Mouse (Mus musculus) macrophage (primary cell): ENCODE data around the gene Spice1. TPM values are rescaled to one million over a fixed set of nuclear protein-coding genes. Genes with fewer than 3 reads are reported as not detected.

Experiments used
- H3K27ac ChIP-seq: fragments of 350-480 bp; formaldehyde crosslinking; 2 replicates; pipeline ENCODE4 v1.9.0; 2021
- H3K36me3 ChIP-seq: fragments of 350-480 bp; formaldehyde crosslinking; 2 replicates; pipeline ENCODE4 v1.9.0; 2021; ENCODE audit errors: inconsistent target
- H3K4me3 ChIP-seq: fragments of 350-480 bp; formaldehyde crosslinking; 2 replicates; pipeline ENCODE4 v1.9.0; 2021; ENCODE audit errors: inconsistent target
- H3K79me2 ChIP-seq: fragments of 350-480 bp; formaldehyde crosslinking; 2 replicates; pipeline ENCODE4 v1.9.0; 2021; ENCODE audit errors: inconsistent target
- WGBS: methylation state at CpG from one replicate; pipeline ENCODE4 v1.1.7; 2026; ENCODE audit warnings: inconsistent platforms; ENCODE audit not compliant: missing documents; 5-methylcytosine and 5-hydroxymethylcytosine counted together
- polyA plus RNA-seq: library from polyadenylated mRNA; stranded (reverse); fragments of 250-400 nt; gene quantifications from 3 replicates; pipeline ENCODE4 v1.2.4, GENCODE M21; 2018; ENCODE audit warnings: inconsistent platforms

The Spice1 gene
- polyA plus RNA-seq, 1 experiment from 2014 or later, result 4.5 TPM

DNA sequence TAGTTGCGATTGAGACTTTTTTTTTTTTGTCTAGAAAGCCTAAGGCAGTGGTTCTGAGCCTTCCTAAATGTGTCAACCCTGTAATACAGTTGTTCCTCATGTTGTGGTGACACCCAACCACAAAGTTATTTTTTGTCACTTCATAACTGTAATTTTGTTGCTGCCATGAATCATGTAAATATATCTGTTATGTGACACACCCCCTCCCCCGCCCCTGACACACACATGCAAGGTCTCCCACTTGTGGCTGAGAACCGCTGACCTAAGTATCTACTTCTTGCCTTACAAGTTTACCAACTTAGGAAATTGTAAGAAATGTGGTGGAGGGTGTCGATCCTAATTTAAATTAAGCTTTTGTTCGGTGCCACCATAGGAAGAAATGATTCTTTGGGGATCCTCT, 58.0 kb downstream of the Spice1 start:
- no peak overlapping the region for H3K4me3 ChIP-seq
- WGBS, result 39% methylated on average over 5 of the region's 5 CpGs
- H3K79me2 ChIP-seq, result no peaks in the 10 kb centered on the region
- no peak overlapping the region for H3K27ac ChIP-seq
- H3K36me3 ChIP-seq, result no peaks in the 10 kb centered on the region

- no peaks in the 10 kb centered on the region for H3K36me3 ChIP-seq
- no peak overlapping the region for H3K27ac ChIP-seq
- no peak overlapping the region for H3K4me3 ChIP-seq
- 94% methylated on average over 5 of the region's 5 CpGs for WGBS
- no peaks in the 10 kb centered on the region for H3K79me2 ChIP-seq
Observed at GRCm38 (mm10) chr16:44407211-44407610, 60.3 kb downstream of the Spice1 start.

- Histone ChIP-seq H3K79me2 (no peaks in the 10 kb centered on the region), H3K36me3 (no peaks in the 10 kb centered on the region), H3K27ac (no peak overlapping the region), H3K4me3 (no peak overlapping the region)
- 100% methylated on average over 2 of the region's 2 CpGs for WGBS
Observed at GRCm38 (mm10) chr16:44408290-44408689, 61.4 kb downstream of the Spice1 start.

GRCm38 (mm10) chr16:44410176-44410575, 63.3 kb downstream of the Spice1 start:
- Histone ChIP-seq H3K4me3 (no peak overlapping the region), H3K36me3 (no peaks in the 10 kb centered on the region), H3K27ac (no peak overlapping the region), H3K79me2 (no peaks in the 10 kb centered on the region)
- 19% methylated on average over 6 of the region's 6 CpGs for WGBS

- no peak overlapping the region for H3K27ac ChIP-seq
Observed at GRCm38 (mm10) chr16:44417596-44417995, 70.7 kb downstream of the Spice1 start.

DNA sequence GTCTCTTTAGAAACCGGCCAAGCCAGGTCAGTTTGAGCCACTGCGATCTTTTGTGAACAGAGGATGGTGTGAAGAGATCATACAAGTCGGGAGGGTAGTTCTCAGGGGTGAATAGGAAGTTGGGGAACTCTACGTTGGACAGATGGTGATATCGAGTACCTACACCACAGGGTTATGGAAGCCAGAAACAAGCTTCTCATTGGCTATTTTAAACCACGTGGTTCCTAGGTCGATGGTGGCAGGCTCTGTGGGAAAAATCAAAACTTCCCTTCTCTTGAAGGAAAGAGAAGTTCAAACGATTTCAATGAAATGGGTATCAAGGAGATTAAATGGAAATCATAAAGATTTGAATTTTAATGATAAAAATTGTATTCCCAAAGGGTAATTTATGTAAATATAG, 74.8 kb downstream of the Spice1 start:
- Histone ChIP-seq H3K36me3 (no peaks in the 10 kb centered on the region), H3K79me2 (no peaks in the 10 kb centered on the region), H3K27ac (no peak overlapping the region), H3K4me3 (no peak overlapping the region)
- 74% methylated on average over 8 of the region's 8 CpGs for WGBS

More at GRCm38 (mm10) chr16:44417596-44417995, 70.7 kb downstream of the Spice1 start:
- Histone ChIP-seq H3K79me2 (no peaks in the 10 kb centered on the region), H3K36me3 (no peaks in the 10 kb centered on the region), H3K4me3 (no peak overlapping the region)
- 91% methylated on average over 8 of the region's 8 CpGs for WGBS

- Histone ChIP-seq H3K36me3 (no peaks in the 10 kb centered on the region), H3K79me2 (no peaks in the 10 kb centered on the region), H3K27ac (no peak overlapping the region), H3K4me3 (no peak overlapping the region)
- WGBS, result 88% methylated on average over 3 of the region's 3 CpGs
Observed at GRCm38 (mm10) chr16:44423499-44423898, 76.6 kb downstream of the Spice1 start.

- WGBS, result 81% methylated on average over 5 of the region's 5 CpGs
- H3K4me3 ChIP-seq, result no peak overlapping the region
- H3K79me2 ChIP-seq, result no peaks in the 10 kb centered on the region
- H3K27ac ChIP-seq, result no peak overlapping the region
- no peaks in the 10 kb centered on the region for H3K36me3 ChIP-seq
Observed at GRCm38 (mm10) chr16:44428456-44428855, 81.5 kb downstream of the Spice1 start.

GRCm38 (mm10) chr16:44430021-44430420, 83.1 kb downstream of the Spice1 start:
- Histone ChIP-seq H3K36me3 (no peaks in the 10 kb centered on the region), H3K27ac (no peak overlapping the region), H3K79me2 (no peaks in the 10 kb centered on the region), H3K4me3 (no peak overlapping the region)
- WGBS, result 92% methylated on average over 7 of the region's 7 CpGs

- no peaks in the 10 kb centered on the region for H3K79me2 ChIP-seq
- 92% methylated on average over 6 of the region's 7 CpGs for WGBS
- no peaks in the 10 kb centered on the region for H3K36me3 ChIP-seq
Observed at GRCm38 (mm10) chr16:44434931-44435330, 88.0 kb downstream of the Spice1 start.

DNA sequence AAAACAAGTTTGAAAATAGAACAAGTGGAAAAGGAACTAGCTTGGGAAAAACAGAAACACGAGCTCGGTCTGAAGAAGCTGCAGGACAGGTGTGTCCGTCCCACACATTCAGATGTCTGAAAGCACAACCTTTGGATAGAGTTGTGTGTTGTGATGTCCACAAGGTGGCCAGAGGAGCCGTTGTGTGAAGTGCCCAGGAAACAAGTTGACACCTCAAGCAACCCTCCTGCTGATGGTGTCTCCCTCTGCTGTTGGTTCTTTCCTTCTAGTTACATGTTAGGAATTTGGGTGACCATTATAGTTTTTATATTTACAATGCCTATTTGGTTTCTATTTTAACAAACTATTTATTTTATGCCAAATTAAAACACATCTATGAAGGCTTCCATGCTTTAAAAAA, 88.6 kb downstream of the Spice1 start:
- H3K36me3 ChIP-seq, result no peaks in the 10 kb centered on the region
- 68% methylated on average over 4 of the region's 4 CpGs for WGBS
- no peak overlapping the region for H3K4me3 ChIP-seq
- H3K79me2 ChIP-seq, result no peaks in the 10 kb centered on the region
- H3K27ac ChIP-seq, result no peak overlapping the region

More at GRCm38 (mm10) chr16:44434931-44435330, 88.0 kb downstream of the Spice1 start:
- Histone ChIP-seq H3K27ac (no peak overlapping the region), H3K4me3 (no peak overlapping the region)

Other genes starting within 250 kb of the Spice1 start
- gene Atp6v1a, start 207.4 kb upstream of the Spice1 start, polyA plus RNA-seq, result 331 to 394 TPM (median 358 TPM) in 3 replicates
- gene Naa50, start 207.3 kb upstream of the Spice1 start, polyA plus RNA-seq, result 75.9 to 167 TPM (median 101 TPM) in 3 replicates
- 5.9 to 6.7 TPM (median 6.2 TPM) in 3 replicates for gene Usf3, start 173.9 kb upstream of the Spice1 start, polyA plus RNA-seq
- not detected in 3 replicates for gene Sidt1, start 13.9 kb upstream of the Spice1 start, polyA plus RNA-seq
- gene Cfap44, start 47.7 kb downstream of the Spice1 start, polyA plus RNA-seq, result not detected in 3 replicates
- 0.04 to 0.10 TPM (median 0.06 TPM) in 3 replicates for gene Boc, start 211.8 kb downstream of the Spice1 start, polyA plus RNA-seq